Mouse (Mus musculus): ENCODE results near the gene Ppp3ca. TPM values are rescaled to one million over a fixed set of nuclear protein-coding genes. Genes with fewer than 3 reads are reported as not detected.

The Ppp3ca gene
- total and polyA plus RNA-seq, 3 experiments, result 17.4 to 40.6 (median 32.0) TPM

DNA sequence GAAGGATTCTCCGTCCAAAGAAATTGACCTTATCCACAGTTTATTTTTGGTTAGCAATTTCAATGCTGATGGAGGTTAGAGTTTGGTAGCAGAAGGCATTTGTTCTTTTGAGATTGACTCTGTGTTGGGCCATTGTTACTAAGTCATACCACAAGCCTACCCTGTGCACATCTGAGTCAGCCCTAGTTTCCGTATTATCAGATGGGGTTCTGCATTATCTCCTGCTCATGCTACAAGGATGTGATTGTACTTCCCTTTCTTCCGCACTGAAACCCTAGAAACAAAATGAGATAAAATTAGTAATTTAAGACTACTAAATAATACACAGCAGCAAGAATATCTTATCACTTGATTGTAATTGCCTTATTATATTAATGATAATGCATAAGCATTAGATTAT lies 129.0 kb downstream of the Ppp3ca start (continued):
- TF ChIP-seq TBP (IDR thresholded peaks at IDR 0.05; ENCODE audit: low read depth, low read length) (no peak), EP300 (IDR thresholded peaks at IDR 0.05; ENCODE audit: low read depth in 1 of 2, low read length in 2 of 2) (peak; percentile 83 to 94), ZC3H11A (IDR thresholded peaks at IDR 0.05; ENCODE audit: low read depth, low read length) (peak; percentile 29; the same call in 1 of the 2 replicates), MEF2A (IDR thresholded peaks at IDR 0.05; ENCODE audit: extremely low read depth, insufficient replicate concordance, low read depth, low read length, poor library complexity, severe bottlenecking) (no peak)

DNA sequence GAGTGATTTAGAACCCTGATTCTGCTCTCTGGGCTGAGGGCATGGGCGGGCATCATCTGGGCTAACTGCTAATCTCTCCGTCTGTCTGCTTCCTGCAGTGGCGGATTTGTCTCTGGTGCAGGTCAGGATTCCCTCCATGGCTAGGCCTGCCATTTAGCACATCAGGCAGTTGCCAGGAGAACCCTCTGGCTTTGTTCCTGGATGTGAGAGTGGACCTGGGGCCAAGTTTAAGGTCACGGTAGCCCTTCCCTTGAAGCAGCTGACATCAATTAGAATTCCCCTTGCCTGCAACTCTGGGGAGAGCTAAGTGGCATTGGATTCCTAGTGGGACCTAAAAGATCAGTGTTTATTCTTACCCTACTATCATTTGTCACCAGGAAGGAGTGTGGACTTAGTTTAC lies 132.7 kb downstream of the Ppp3ca start:
- DNase-seq (ENCODE audit: low read depth, low spot score), result no peak
- Histone ChIP-seq H3K4me1 (ENCODE audit: control insufficient read depth in 1 of 2, insufficient read depth in 2 of 2, low read length in 2 of 2) (peaks cover 3 to 10% of the 10 kb centered on the region in 2 experiments), H3K36me3 (ENCODE audit: control insufficient read depth in 1 of 2, insufficient read depth in 2 of 2, low read length in 2 of 2) (peaks cover 0 to 20% of the 10 kb centered on the region in 2 experiments), H3K27ac (ENCODE audit: control insufficient read depth, low read depth, low read length) (no peak overlapping the region), H3K9ac (ENCODE audit: control insufficient read depth, low read depth, low read length, poor library complexity, severe bottlenecking) (no peak overlapping the region), H3K79me2 (ENCODE audit: control insufficient read depth, insufficient read depth, low read length, poor library complexity) (no peaks in the 10 kb centered on the region), H3K4me3 (ENCODE audit: control insufficient read depth in 1 of 2, insufficient read depth in 1 of 2, low read depth in 2 of 2, low read length in 2 of 2) (no peak overlapping the region), H3K9me3 (replicated peaks; ENCODE audit: insufficient read depth, low read length) (no peaks in the 10 kb centered on the region), H3K27me3 (ENCODE audit: control insufficient read depth in 1 of 2, insufficient read depth in 2 of 2, low read length in 2 of 2) (no peaks in the 10 kb centered on the region)
- TF ChIP-seq CHD1 (IDR thresholded peaks at IDR 0.05; ENCODE audit: low read depth, low read length), result no peak

DNA sequence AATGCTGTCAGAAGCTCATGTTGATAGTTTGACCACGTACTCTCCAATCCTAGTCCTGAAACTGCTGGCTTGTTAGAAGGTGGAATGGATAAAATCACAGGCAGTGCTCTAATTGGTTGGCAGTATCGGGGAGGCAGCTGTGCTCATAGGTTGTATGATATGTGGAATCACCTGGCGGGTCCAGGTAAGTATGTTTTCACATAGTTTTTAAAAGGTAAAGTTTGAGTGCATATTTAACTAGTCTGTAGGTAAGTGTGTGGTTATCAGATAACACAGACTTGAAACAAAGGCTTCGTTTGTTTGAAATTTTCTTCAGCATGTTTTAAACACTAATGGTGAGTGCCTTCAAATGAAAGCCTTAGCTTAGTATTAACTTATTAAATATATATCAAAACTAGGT lies 136.0 kb downstream of the Ppp3ca start:
- H3K27ac ChIP-seq (ENCODE audit: control insufficient read depth, low read depth, low read length), result no peak overlapping the region
- H3K9ac ChIP-seq (ENCODE audit: control insufficient read depth, low read depth, low read length, poor library complexity, severe bottlenecking), result no peak overlapping the region
- peaks cover 0 to 15% of the 10 kb centered on the region in 2 experiments; a peak in 3 of 4 replicates for H3K36me3 ChIP-seq (ENCODE audit: control insufficient read depth in 1 of 2, insufficient read depth in 2 of 2, low read length in 2 of 2)
- no peaks in the 10 kb centered on the region for H3K27me3 ChIP-seq (ENCODE audit: control insufficient read depth in 1 of 2, insufficient read depth in 2 of 2, low read length in 2 of 2)
- H3K9me3 ChIP-seq (replicated peaks; ENCODE audit: insufficient read depth, low read length), result no peaks in the 10 kb centered on the region
- TF ChIP-seq TCF12 (IDR thresholded peaks at IDR 0.05; ENCODE audit: low read depth, low read length) (no peak), MAFK (IDR thresholded peaks at IDR 0.05; ENCODE audit: borderline replicate concordance, low read depth, low read length) (no peak), MYB (IDR thresholded peaks at IDR 0.05; ENCODE audit: low read depth, low read length) (no peak)
- H3K4me1 ChIP-seq (ENCODE audit: control insufficient read depth in 1 of 2, insufficient read depth in 2 of 2, low read length in 2 of 2), result peaks cover 5 to 11% of the 10 kb centered on the region in 2 experiments; a peak in 3 of 4 replicates
- no peak for DNase-seq (ENCODE audit: low read depth, low spot score)
- no peak overlapping the region for H3K4me3 ChIP-seq (ENCODE audit: control insufficient read depth in 1 of 2, insufficient read depth in 1 of 2, low read depth in 2 of 2, low read length in 2 of 2)
- no peaks in the 10 kb centered on the region; the same call in 1 of the 2 replicates for H3K79me2 ChIP-seq (ENCODE audit: control insufficient read depth, insufficient read depth, low read length, poor library complexity)

GRCm38 (mm10) chr3:136810271-136810670 lies 140.3 kb downstream of the Ppp3ca start:
- no peak overlapping the region for H3K9ac ChIP-seq (ENCODE audit: control insufficient read depth, low read depth, low read length, poor library complexity, severe bottlenecking)
- peaks cover 0 to 28% of the 10 kb centered on the region in 2 experiments; a peak in 3 of 4 replicates for H3K36me3 ChIP-seq (ENCODE audit: control insufficient read depth in 1 of 2, insufficient read depth in 2 of 2, low read length in 2 of 2)
- peaks cover 10 to 20% of the 10 kb centered on the region in 2 experiments for H3K4me1 ChIP-seq (ENCODE audit: control insufficient read depth in 1 of 2, insufficient read depth in 2 of 2, low read length in 2 of 2)
- H3K9me3 ChIP-seq (replicated peaks; ENCODE audit: insufficient read depth, low read length), result no peaks in the 10 kb centered on the region
- H3K27me3 ChIP-seq (ENCODE audit: control insufficient read depth in 1 of 2, insufficient read depth in 2 of 2, low read length in 2 of 2), result no peaks in the 10 kb centered on the region
- no peak overlapping the region; the same call in 1 of the 2 replicates for H3K27ac ChIP-seq (ENCODE audit: control insufficient read depth, low read depth, low read length)
- no peak overlapping the region for H3K4me3 ChIP-seq (ENCODE audit: control insufficient read depth in 1 of 2, insufficient read depth in 1 of 2, low read depth in 2 of 2, low read length in 2 of 2)
- peak; percentile 33 for DNase-seq (ENCODE audit: low read depth, low spot score)
- H3K79me2 ChIP-seq (ENCODE audit: control insufficient read depth, insufficient read depth, low read length, poor library complexity), result peaks cover 1% of the 10 kb centered on the region; the same call in 1 of the 2 replicates
- TF ChIP-seq ETS1 (IDR thresholded peaks at IDR 0.05; ENCODE audit: low read depth, low read length) (peak; percentile 66), BHLHE40 (IDR thresholded peaks at IDR 0.05; ENCODE audit: borderline replicate concordance, low read depth, low read length) (no peak), ZNF384 (IDR thresholded peaks at IDR 0.05; ENCODE audit: low read depth, low read length) (peak; percentile 84), ZC3H11A (IDR thresholded peaks at IDR 0.05; ENCODE audit: low read depth, low read length) (no peak), TAL1 (IDR thresholded peaks at IDR 0.05; ENCODE audit: low read length) (no peak), MXI1 (IDR thresholded peaks at IDR 0.05; ENCODE audit: low read depth, low read length) (0 out of 2 replicates have a peak, but pooled peaks have one; percentile 37), ELF1 (IDR thresholded peaks at IDR 0.05; ENCODE audit: low read depth, low read length) (0 out of 2 replicates have a peak, but pooled peaks have one; percentile 17), GATA1 (IDR thresholded peaks at IDR 0.05; ENCODE audit: low read depth, low read length) (peak; percentile 72), SMC3 (IDR thresholded peaks at IDR 0.05; ENCODE audit: low read depth, low read length) (no peak), NELFE (IDR thresholded peaks at IDR 0.05; ENCODE audit: low read depth, low read length) (no peak), TCF12 (IDR thresholded peaks at IDR 0.05; ENCODE audit: low read depth, low read length) (peak; percentile 62), MAZ (IDR thresholded peaks at IDR 0.05; ENCODE audit: low read depth, low read length) (no peak), TBP (IDR thresholded peaks at IDR 0.05; ENCODE audit: low read depth, low read length) (no peak), ZKSCAN1 (IDR thresholded peaks at IDR 0.05; ENCODE audit: low read depth, low read length) (no peak), POLR2A (IDR thresholded peaks at IDR 0.05; ENCODE audit: control insufficient read depth in 1 of 2, insufficient read depth in 1 of 2, low read depth in 1 of 2, low read length in 2 of 2, poor library complexity in 1 of 2) (no peak), USF2 (IDR thresholded peaks at IDR 0.05; ENCODE audit: borderline replicate concordance in 1 of 2, insufficient read depth in 1 of 2, low read depth in 1 of 2, low read length in 2 of 2) (no peak), POLR2AphosphoS5 (IDR thresholded peaks at IDR 0.05; ENCODE audit: borderline replicate concordance, low read depth, low read length) (no peak), SIN3A (IDR thresholded peaks at IDR 0.05; ENCODE audit: low read length) (peak; percentile 55; the same call in 1 of the 2 replicates)

All from MEL (cell line).